In the genomic region with DNA sequence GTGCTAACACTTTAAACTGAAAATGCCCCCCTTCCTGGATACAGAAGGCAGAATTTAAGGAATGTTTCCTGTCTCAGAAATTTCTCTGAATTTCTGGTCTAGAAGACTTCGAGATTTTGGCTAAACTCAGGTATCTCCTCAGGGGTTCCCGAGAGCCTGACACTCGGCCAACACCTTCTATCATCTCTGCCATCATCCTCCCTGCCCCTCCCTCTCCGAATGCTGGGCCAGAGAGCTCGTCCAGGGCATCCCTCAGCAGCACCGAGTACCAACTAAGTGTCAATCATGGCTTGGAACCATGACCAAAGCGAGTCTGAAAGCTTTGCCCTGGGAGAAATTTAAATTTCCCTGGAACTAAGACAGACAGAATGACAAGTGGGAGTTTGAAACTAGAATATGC, we compare ENCODE assay signal across 17 mouse cellular contexts.
A peak's percentile ranks its signal among the peaks of the same experiment; 100 is the strongest.
DNase-seq lines count a peak whose midpoint lies in the region; TF ChIP-seq lines count a peak whose summit lies in the region.
"Had no signal": no experiment of that assay in that cellular context is flagged by ENCODE, and none has a peak within 500 bp of the region (broad histone marks: within the 10 kb centered on the region; RNA-seq: fewer than 3 reads in every experiment).

No protein-coding gene starts in this region.

- no peak for TF ChIP-seq EP300 in CH12.LX (IDR thresholded peaks at IDR 0.05; ENCODE audit: low read length)

- H3K4me2 ChIP-seq in CH12.LX (ENCODE audit: insufficient read depth, low read depth, poor library complexity, severe bottlenecking) = peak overlapping the region; percentile 36; the same call in 1 of the 2 replicates
- H3K4me2 ChIP-seq: embryonic facial prominence, embryonic 12.5 days; forebrain, embryonic 13.5 days; forebrain, embryonic 15.5 days had no signal

- TF ChIP-seq POLR2A in CH12.LX (IDR thresholded peaks at IDR 0.05; ENCODE audit: low read depth, low read length) = no peak

- TF ChIP-seq RAD21 in CH12.LX (IDR thresholded peaks at IDR 0.05; ENCODE audit: low read depth, low read length) = no peak

- H3K27me3 ChIP-seq in CH12.LX (replicated peaks) = no peaks in the 10 kb centered on the region
- H3K27me3 ChIP-seq: embryonic facial prominence, embryonic 12.5 days; forebrain, embryonic 13.5 days; forebrain, embryonic 15.5 days had no signal

- H3K4me1 ChIP-seq in CH12.LX (ENCODE audit: control insufficient read depth in 1 of 2, insufficient read depth in 2 of 2) = no peaks in the 10 kb centered on the region
- H3K4me1 ChIP-seq: embryonic facial prominence, embryonic 10.5 days; embryonic facial prominence, embryonic 12.5 days; forebrain, embryonic 13.5 days had no signal

- no peak overlapping the region for H3K4me3 ChIP-seq in CH12.LX (replicated peaks in 1 of 3; ENCODE audit: low read depth in 2 of 3, low read length in 2 of 3, poor library complexity in 1 of 3)
- H3K4me3 ChIP-seq: embryonic facial prominence, embryonic 10.5 days; embryonic facial prominence, embryonic 12.5 days; forebrain, embryonic 13.5 days; forebrain, embryonic 15.5 days had no signal

- dilution Hi-C loops in CH12.LX (cut with MboI; ENCODE audit: extremely low pct_ligation_motif_present, extremely low pct_unique_long_range_greater_than_20kb, low sequenced_read_pairs) = no loop called here

- no peaks in the 10 kb centered on the region for H3K36me3 ChIP-seq in CH12.LX (replicated peaks in 1 of 2; ENCODE audit: control insufficient read depth in 1 of 2, insufficient read depth in 1 of 2, low read length in 1 of 2)
- H3K36me3 ChIP-seq: embryonic facial prominence, embryonic 10.5 days; embryonic facial prominence, embryonic 12.5 days; forebrain, embryonic 15.5 days; G1E had no signal

- TF ChIP-seq CTCF in CH12.LX (conservative IDR thresholded peaks at IDR 0.05 in 1 of 2, IDR thresholded peaks at IDR 0.05 in 1 of 2; ENCODE audit: low read depth in 2 of 2, low read length in 2 of 2) = no peak

- no peaks in the 10 kb centered on the region for H3K79me2 ChIP-seq in CH12.LX (replicated peaks; ENCODE audit: control insufficient read depth, extremely low read depth, insufficient read depth, poor library complexity, severe bottlenecking)

- in situ Hi-C loops in CH12.LX (cut with MboI; ENCODE audit: low pct_ligation_motif_present, low pct_unique_long_range_greater_than_20kb, low sequenced_read_pairs) = no loop called here

- no peak overlapping the region for H3K9ac ChIP-seq in CH12.LX (ENCODE audit: insufficient read depth, low read depth)
- H3K9ac ChIP-seq: embryonic facial prominence, embryonic 12.5 days; forebrain, embryonic 13.5 days; forebrain, embryonic 15.5 days; forebrain, postnatal 0 days had no signal

- H3K9me3 ChIP-seq in CH12.LX (replicated peaks; ENCODE audit: low read length) = no peaks in the 10 kb centered on the region
- H3K9me3 ChIP-seq: embryonic facial prominence, embryonic 10.5 days; embryonic facial prominence, embryonic 12.5 days; forebrain, embryonic 13.5 days; forebrain, embryonic 15.5 days; G1E had no signal

- DNase-seq in cerebellum, postnatal 10 days = peak; percentile 84 to 90
- no peak for DNase-seq in cerebellum, adult 11-12 months
- DNase-seq in cerebellum, postnatal 25 days = peak; percentile 50 to 68
- DNase-seq in cerebellum, adult 8-10 months = no peak
- DNase-seq in heart, adult 11 months = peak; percentile 59
- DNase-seq in heart, adult 8-10 months (ENCODE audit: low spot score) = no peak
- DNase-seq in CH12.LX (ENCODE audit: extremely low read depth) = no peak
- DNase-seq in thymus, postnatal 14 days = no peak
- DNase-seq: adrenal gland, adult 8-10 months; adrenal gland, postnatal 14 days; adrenal gland, postnatal 36 days; forebrain, postnatal 0 days had no signal

- no peak overlapping the region for H3K27ac ChIP-seq in CH12.LX (ENCODE audit: insufficient read depth, low read depth)
- H3K27ac ChIP-seq: embryonic facial prominence, embryonic 10.5 days; embryonic facial prominence, embryonic 12.5 days; forebrain, embryonic 13.5 days; forebrain, embryonic 15.5 days had no signal

TF ChIP-seq in CH12.LX, 34 proteins besides CTCF, POLR2A, EP300 and RAD21:
- TF ChIP-seq ZKSCAN1 (IDR thresholded peaks at IDR 0.05; ENCODE audit: borderline replicate concordance, low read depth, low read length) = no peak
- TF ChIP-seq TCF12 (IDR thresholded peaks at IDR 0.05; ENCODE audit: low read depth, low read length) = no peak
- no peak for TF ChIP-seq ETS1 (conservative IDR thresholded peaks at IDR 0.05; ENCODE audit: low read depth, low read length)
- TF ChIP-seq NRF1 (IDR thresholded peaks at IDR 0.05; ENCODE audit: low read depth, low read length) = no peak
- TF ChIP-seq HCFC1 (IDR thresholded peaks at IDR 0.05; ENCODE audit: low read depth, low read length) = no peak
- TF ChIP-seq ZC3H11A (IDR thresholded peaks at IDR 0.05; ENCODE audit: low read depth, low read length) = no peak
- no peak for TF ChIP-seq BHLHE40 (IDR thresholded peaks at IDR 0.05; ENCODE audit: low read depth, low read length)
- no peak for TF ChIP-seq POLR2AphosphoS2 (IDR thresholded peaks at IDR 0.05; ENCODE audit: low read depth, low read length)
- TF ChIP-seq MEF2A (IDR thresholded peaks at IDR 0.05; ENCODE audit: borderline replicate concordance, low read depth, low read length) = no peak
- no peak for TF ChIP-seq GABPA (IDR thresholded peaks at IDR 0.05; ENCODE audit: insufficient replicate concordance, low read depth, low read length)
- TF ChIP-seq SIN3A (IDR thresholded peaks at IDR 0.05; ENCODE audit: low read length) = no peak
- TF ChIP-seq MYC (IDR thresholded peaks at IDR 0.05; ENCODE audit: low read depth, low read length) = no peak
- TF ChIP-seq ZMIZ1 (IDR thresholded peaks at IDR 0.05; ENCODE audit: low read depth, low read length) = no peak
- TF ChIP-seq RCOR1 (conservative IDR thresholded peaks at IDR 0.05; ENCODE audit: low read depth, low read length) = no peak
- TF ChIP-seq SMC3 (IDR thresholded peaks at IDR 0.05; ENCODE audit: low read depth, low read length) = no peak
- TF ChIP-seq JUND (conservative IDR thresholded peaks at IDR 0.05; ENCODE audit: low read depth, low read length) = no peak
- no peak for TF ChIP-seq UBTF (IDR thresholded peaks at IDR 0.05; ENCODE audit: low read depth, low read length)
- no peak for TF ChIP-seq USF1 (IDR thresholded peaks at IDR 0.05; ENCODE audit: low read depth, low read length)

Comparison
In these comparisons a context has a peak if more than half of its experiments do, and no peak if none do; other contexts are left out.
1. DNase-seq: peak in cerebellum, postnatal 10 days (2 of 2), cerebellum, postnatal 25 days (2 of 2) and heart, adult 11 months (single experiment); none in cerebellum, adult 11-12 months (single experiment), cerebellum, adult 8-10 months (single experiment), heart, adult 8-10 months (single experiment), CH12.LX (single experiment) and thymus, postnatal 14 days (single experiment).